Mouse (Mus musculus) naive thymus-derived CD4-positive, alpha-beta T cell, adult 2 months (primary cell): ENCODE results near the gene Tub.

ENCODE experiments used
- DNase-seq: peaks from one replicate; pipeline ENCODE4 v3.0.0-alpha.2; 2011; ENCODE audit warnings: low read depth

Tub gene

DNA sequence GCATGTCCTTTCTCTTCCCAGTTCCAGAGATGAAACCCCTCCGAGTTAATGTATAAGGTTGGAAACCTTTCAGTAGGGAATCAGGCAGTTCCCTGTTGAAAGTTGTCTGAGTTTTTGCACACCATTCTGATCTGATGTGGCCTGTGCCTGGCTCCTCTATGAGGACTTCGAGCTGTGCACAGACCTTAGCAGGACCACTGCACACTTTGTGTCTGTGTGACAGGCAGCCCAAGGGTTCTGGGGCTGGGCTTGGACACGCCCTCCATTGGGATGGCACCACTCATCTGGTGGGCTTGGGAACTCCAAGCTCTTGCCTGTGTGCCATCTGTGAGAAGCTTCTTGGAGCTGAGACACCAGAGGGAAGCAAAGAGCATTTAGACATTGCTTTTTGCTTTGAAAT is 81.2 kb downstream of the Tub start:
- no peak for DNase-seq

DNA sequence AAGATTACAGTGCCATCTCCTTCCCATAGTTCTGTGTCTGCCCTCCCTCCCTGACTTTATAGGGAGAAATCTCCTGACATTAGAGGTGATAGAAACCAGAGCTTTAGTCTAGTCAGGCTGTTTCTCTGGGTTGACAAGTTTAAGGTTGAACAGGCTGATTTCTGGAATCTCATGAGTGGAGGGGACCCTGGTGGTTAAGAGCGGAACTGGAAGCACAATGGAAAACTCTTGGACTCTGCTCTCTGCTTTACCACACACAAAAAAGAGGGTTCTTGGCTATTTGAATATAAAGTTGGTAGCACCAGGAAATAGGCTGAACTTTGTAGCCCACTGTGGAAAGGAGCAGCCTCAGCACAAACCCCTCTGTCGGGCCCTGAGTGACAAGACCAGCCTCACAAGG is 81.9 kb downstream of the Tub start:
- DNase-seq = no peak

GRCm38 (mm10) chr7:109038121-109038735 is 88.1 kb downstream of the Tub start:
- no peak for DNase-seq

GRCm38 (mm10) chr7:109038987-109039386 is 88.8 kb downstream of the Tub start:
- no peak for DNase-seq

DNA sequence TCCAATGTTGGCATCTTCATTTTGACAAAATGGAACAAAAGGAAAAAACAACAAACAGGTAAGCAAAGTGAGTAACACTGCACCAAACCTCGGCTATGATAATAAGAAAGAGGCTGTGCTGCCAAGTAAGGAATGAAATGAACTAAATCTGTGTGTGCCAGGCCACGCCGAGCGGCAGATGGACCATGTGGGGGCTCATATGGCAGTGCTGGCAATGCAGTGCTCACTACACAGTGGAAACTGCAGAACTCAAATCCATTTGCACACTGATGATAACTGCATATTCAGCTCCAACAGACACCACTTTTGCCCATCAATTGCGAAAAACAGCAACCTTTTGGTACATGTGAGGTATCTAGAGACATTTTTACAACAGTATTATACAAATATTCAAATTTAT is 89.3 kb downstream of the Tub start:
- DNase-seq = no peak

- DNase-seq = no peak
Observed at GRCm38 (mm10) chr7:109045876-109046275, 95.7 kb downstream of the Tub start.

DNA sequence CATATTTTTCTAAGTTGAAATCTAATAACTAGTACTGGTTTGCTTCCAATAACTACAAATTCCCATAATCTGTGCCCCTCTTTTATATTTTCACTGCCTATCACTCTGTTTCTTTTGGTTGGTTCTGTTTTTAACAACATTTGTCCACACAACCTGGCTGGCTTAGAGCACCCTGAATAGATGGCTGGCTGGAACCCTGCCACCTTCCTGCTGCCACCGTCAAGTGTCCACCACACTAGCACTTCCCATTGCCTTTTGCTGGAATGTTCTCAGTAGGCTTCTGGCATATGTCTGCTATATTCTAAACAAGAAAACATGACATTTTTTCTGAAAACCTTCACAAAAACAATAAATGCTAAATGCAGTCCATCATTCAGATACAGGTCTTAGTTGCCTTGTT is 100.7 kb downstream of the Tub start:
- DNase-seq = no peak

- DNase-seq = no peak
Observed at GRCm38 (mm10) chr7:109059536-109059935, 109.4 kb downstream of the Tub start.

- no peak for DNase-seq
Observed at GRCm38 (mm10) chr7:109069641-109070040, 119.5 kb downstream of the Tub start.

DNA sequence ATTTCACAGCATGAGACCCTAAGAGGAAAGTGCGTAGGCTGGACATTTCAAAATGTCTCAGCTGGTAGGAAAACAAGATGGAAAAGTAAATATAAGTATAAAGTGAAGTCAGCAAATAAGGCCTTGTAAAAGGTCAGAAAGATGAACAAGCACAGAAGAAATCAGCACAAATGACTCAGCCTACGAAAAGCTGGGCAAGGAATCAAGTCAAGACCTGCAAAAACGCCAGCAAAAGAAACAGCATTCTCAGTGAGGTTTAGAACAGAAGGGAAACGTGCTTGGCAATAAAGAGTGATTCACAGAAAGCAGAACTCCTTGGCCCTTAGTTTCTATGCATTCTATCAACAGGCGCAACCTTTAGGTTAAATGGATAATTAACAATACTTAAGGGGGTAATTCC is 122.2 kb downstream of the Tub start:
- DNase-seq = no peak

DNA sequence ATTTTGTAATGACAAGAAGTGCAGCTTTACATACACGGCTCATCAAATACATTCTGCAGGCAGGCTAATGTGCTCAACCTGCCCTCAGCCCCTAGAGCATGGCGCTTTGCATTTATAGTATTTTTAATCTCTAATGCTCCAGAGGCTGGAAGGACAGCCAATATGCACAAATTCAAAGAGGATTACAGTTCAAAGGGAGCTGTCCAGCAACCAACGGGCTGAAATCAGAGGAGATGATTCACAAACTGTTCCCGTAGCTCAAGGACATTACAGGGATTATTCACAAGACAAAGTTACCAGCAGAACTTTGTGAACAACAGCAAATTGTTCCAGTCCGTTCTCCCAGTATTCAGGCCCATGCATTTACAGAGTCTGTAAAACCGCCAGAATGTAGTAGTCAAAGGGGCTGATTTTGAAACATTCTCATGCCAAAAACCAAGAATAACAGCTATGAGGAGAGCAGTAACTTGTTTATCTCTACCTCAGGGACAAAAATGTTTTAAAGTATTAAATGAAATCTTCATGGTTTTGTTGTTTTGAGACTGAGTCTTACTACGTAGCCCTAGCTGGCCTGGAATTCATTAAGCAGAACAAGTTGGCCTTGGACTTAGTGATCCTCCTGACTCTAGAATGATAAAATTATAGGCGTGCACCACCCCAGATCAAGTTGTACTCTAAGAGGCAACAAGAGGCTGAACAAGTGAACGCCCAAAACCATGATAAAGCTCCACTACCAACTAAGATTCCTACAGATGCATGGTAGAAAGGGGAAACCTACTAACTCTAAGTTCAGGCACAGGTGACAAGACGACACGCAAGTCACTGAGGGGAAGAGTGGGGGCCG is 132.4 kb downstream of the Tub start:
- no peak for DNase-seq

DNA sequence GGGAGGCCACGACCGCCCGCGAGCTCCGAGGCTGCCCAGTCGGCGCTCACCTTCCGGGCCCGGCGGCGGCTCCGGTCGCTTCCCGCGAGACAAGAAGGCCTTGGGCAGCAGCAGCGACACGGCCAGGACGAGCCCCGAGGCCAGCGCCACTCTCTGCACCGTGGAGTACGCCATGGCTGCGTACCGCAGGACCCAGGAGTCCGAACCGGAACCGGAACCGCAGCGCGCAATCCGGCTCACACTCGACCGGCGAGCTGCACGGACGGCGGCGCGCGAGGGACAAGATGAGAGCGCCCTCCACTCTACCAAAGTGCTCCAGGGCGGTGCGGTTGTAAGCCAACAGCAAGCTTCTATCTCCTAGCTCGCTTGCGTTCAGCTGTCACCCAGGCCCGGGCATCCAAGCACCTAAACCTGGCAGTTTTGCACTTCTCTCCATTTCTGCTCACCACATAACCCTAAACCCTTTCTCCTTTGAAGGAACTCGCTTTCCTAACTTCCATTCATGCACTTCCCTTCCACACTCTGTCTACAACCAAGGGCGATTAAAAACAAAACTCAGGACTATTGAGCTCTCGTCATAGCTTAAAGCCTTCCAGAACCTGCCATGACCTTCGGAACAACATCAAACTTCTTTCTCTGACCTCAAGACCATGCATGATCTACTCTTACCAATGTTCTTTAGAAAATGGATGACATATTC is 133.1 kb downstream of the Tub start, which contains the start of gene Ric3:
Gene Ric3, minus strand, starts transcription at position 219 of the 700 bp plus-strand sequence.
- DNase-seq = no peak

GRCm38 (mm10) chr7:109083813-109084184 is 133.7 kb downstream of the Tub start:
- DNase-seq = no peak
